Mouse (Mus musculus) lung, postnatal 0 days (tissue): ENCODE results near the gene Slc36a1.

Source experiments
- CTCF ChIP-seq: IDR thresholded peaks from 2 replicates; pipeline ENCODE4 v1.5.1; 2016; ENCODE audit warnings: antibody characterized with exemption, mild to moderate bottlenecking
- EP300 ChIP-seq: IDR thresholded peaks from 2 replicates; pipeline ENCODE4 v1.6.1; 2016; ENCODE audit warnings: antibody characterized with exemption, mild to moderate bottlenecking, control low read depth

- TF ChIP-seq CTCF (peak; percentile 80), EP300 (no peak)
Observed at GRCm38 (mm10) chr11:55164723-55165122, 39.4 kb upstream of the Slc36a1 start.
